Mouse (Mus musculus) neural tube, embryonic 13.5 days (tissue): ENCODE data around the gene Lmo2. TPM values are rescaled to one million over a fixed set of nuclear protein-coding genes. Genes with fewer than 3 reads are reported as not detected.

Experiments used
- ATAC-seq: fragments of 200-750 bp; cut with Nextera tagmentation; 2 replicates; pipeline ENCODE4 v1.8.0; 2017; ENCODE audit warnings: low read depth, mild to moderate bottlenecking, moderate TSS enrichment, moderate library complexity
- H3K27ac ChIP-seq: fragments of 300-500 bp; sonication (generic); replicated peaks from 2 replicates; pipeline ENCODE4 v1.5.1; 2015; ENCODE audit warnings: moderate library complexity, mild to moderate bottlenecking, inconsistent platforms
- H3K27me3 ChIP-seq: fragments of 300-500 bp; sonication (generic); 2 replicates; pipeline ENCODE4 v1.6.1; 2015; ENCODE audit warnings: mild to moderate bottlenecking, inconsistent platforms
- H3K36me3 ChIP-seq: fragments of 300-500 bp; sonication (generic); 2 replicates; pipeline ENCODE4 v1.6.1; 2015; ENCODE audit warnings: mild to moderate bottlenecking, inconsistent platforms
- H3K4me1 ChIP-seq: fragments of 300-500 bp; sonication (generic); replicated peaks from 2 replicates; pipeline ENCODE4 v1.6.1; 2015; ENCODE audit warnings: inconsistent platforms
- H3K4me2 ChIP-seq: fragments of 300-500 bp; sonication (generic); 2 replicates; pipeline ENCODE4 v1.6.1; 2015; ENCODE audit warnings: inconsistent platforms, mild to moderate bottlenecking, moderate library complexity
- H3K4me3 ChIP-seq: fragments of 300-500 bp; sonication (generic); 2 replicates; pipeline ENCODE4 v1.5.1; 2015; ENCODE audit warnings: mild to moderate bottlenecking, inconsistent platforms
- H3K9ac ChIP-seq: fragments of 300-500 bp; sonication (generic); 2 replicates; pipeline ENCODE4 v1.6.1; 2015; ENCODE audit warnings: moderate library complexity, mild to moderate bottlenecking, inconsistent platforms
- H3K9me3 ChIP-seq: fragments of 300-500 bp; sonication (generic); 2 replicates; pipeline ENCODE4 v1.6.1; 2016; ENCODE audit warnings: inconsistent platforms
- WGBS: fragments of 180-500 bp; shearing (Covaris S2); methylation state at CpG from one replicate; pipeline ENCODE4 v1.1.7; 2015; 5-methylcytosine and 5-hydroxymethylcytosine counted together
- polyA plus RNA-seq: library from polyadenylated mRNA; unstranded; fragments of >200 nt; fragmentation: Nextera tagmentation; extraction: Ambion mirVana; gene quantifications from 2 replicates; pipeline ENCODE4 v1.2.1, GENCODE M21; 2015

Gene Lmo2
- polyA plus RNA-seq, 1 experiment from 2014 or later, result 59.2 TPM

DNA sequence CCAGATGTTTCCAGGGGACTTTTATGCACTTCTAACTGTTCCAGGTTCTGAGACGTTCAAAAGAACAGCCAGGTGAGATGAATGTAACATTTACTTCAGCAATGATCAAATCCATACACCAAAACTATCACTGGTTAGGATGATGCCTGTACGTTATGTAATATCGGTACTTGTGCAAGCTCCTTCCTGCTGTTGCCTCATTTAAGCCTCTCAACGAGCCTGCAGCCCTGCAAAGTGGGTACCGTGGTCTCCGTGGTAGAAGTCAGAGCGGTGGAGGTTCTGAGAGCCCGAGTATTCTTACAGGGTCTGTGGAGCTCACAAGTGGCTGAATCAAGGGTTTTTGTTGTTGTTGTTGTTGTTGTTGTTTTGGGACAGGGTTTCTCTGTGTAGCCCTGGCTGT, 10.9 kb upstream of the Lmo2 start:
- no peak for ATAC-seq
- no peaks in the 10 kb centered on the region for H3K36me3 ChIP-seq
- no peak overlapping the region for H3K4me3 ChIP-seq
- no peaks in the 10 kb centered on the region for H3K27me3 ChIP-seq
- no peak overlapping the region for H3K27ac ChIP-seq
- H3K9me3 ChIP-seq, result no peaks in the 10 kb centered on the region
- no peak overlapping the region for H3K9ac ChIP-seq
- WGBS, result 79% methylated on average over 8 of the region's 8 CpGs
- H3K4me2 ChIP-seq, result no peak overlapping the region
- H3K4me1 ChIP-seq, result peaks cover 29% of the 10 kb centered on the region

DNA sequence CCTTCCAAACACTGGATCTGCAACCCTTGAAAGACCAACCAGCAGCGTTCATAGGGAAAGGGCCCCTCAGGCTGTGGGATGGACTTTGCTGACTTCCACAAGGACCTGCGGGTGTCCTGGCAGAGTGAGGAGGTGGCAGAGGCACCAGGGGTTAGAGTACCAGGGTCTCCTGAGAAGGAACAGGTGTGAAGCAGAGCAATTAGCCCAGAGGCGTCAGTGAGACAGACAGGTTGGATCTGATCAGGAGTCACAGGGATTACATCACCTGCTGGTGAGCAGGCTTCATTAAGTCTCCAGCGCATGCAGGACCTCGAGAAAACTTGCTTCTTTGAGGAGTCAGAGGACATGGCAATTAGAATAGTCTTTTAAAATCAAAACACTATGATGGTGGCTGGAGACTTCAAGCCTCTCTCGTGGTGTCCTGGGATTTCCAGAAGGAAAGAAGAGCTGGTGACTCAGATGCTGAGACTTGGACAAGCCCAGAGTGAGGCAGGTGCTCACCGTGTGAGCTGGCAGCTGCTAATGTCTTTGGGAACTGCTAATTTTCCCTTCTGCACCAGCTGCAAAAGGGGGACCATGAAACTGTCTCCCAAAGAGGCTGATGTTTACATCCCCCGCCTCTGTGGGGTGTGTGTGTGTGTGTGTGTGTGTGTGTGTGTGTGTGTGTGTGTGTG, 9.7 kb upstream of the Lmo2 start:
- Histone ChIP-seq H3K4me1 (peaks cover 29% of the 10 kb centered on the region), H3K4me2 (no peak overlapping the region), H3K36me3 (no peaks in the 10 kb centered on the region), H3K27me3 (no peaks in the 10 kb centered on the region), H3K9ac (no peak overlapping the region), H3K9me3 (no peaks in the 10 kb centered on the region), H3K27ac (no peak overlapping the region), H3K4me3 (no peak overlapping the region)
- WGBS, result 63% methylated on average over 8 of the region's 8 CpGs
- peak; percentile 40; the same call in 1 of the 2 replicates for ATAC-seq

- no peaks in the 10 kb centered on the region for H3K27me3 ChIP-seq
- H3K4me1 ChIP-seq, result peaks cover 7% of the 10 kb centered on the region
- no peak overlapping the region for H3K4me2 ChIP-seq
- no peaks in the 10 kb centered on the region for H3K9me3 ChIP-seq
- H3K9ac ChIP-seq, result no peak overlapping the region
- 93% methylated on average over 6 of the region's 6 CpGs for WGBS
- ATAC-seq, result no peak
- H3K4me3 ChIP-seq, result no peak overlapping the region
- H3K27ac ChIP-seq, result no peak overlapping the region
- no peaks in the 10 kb centered on the region for H3K36me3 ChIP-seq
Observed at GRCm38 (mm10) chr2:103953050-103953835, 4.5 kb upstream of the Lmo2 start.

- no peaks in the 10 kb centered on the region for H3K36me3 ChIP-seq
- H3K27me3 ChIP-seq, result no peaks in the 10 kb centered on the region
- no peak for ATAC-seq
- no peak overlapping the region for H3K27ac ChIP-seq
- H3K4me2 ChIP-seq, result no peak overlapping the region
- no peaks in the 10 kb centered on the region for H3K4me1 ChIP-seq
- H3K9ac ChIP-seq, result no peak overlapping the region
- no peaks in the 10 kb centered on the region for H3K9me3 ChIP-seq
- no peak overlapping the region for H3K4me3 ChIP-seq
- WGBS, result 89% methylated on average over 3 of the region's 3 CpGs
Observed at GRCm38 (mm10) chr2:103955714-103956113, 2.1 kb upstream of the Lmo2 start.

GRCm38 (mm10) chr2:103956867-103957266, 919 bp upstream of the Lmo2 start:
- 88% methylated on average over 6 of the region's 6 CpGs for WGBS
- no peaks in the 10 kb centered on the region for H3K9me3 ChIP-seq
- H3K4me3 ChIP-seq, result no peak overlapping the region
- no peaks in the 10 kb centered on the region for H3K4me1 ChIP-seq
- no peak overlapping the region for H3K27ac ChIP-seq
- no peaks in the 10 kb centered on the region for H3K36me3 ChIP-seq
- H3K4me2 ChIP-seq, result no peak overlapping the region
- H3K9ac ChIP-seq, result no peak overlapping the region
- no peak for ATAC-seq
- H3K27me3 ChIP-seq, result no peaks in the 10 kb centered on the region

DNA sequence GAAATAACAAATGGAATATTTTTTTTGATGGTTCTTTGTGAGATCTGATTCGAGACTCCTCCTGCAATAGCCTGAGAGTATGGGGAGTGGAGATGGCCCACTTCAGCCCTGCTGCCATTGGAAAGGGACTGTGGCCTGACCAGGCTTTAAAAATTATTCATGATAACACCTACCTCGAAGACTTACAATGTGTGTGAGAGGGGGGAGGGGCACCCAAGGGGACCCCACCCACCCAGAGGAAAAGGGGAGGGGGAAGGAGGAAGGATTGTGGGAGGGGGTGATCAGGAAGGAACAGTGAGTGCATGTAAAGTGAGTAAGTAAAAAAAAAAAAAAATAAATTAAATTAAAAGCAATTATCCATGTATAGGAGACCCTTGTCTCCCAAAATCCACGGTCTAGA, 848 bp downstream of the Lmo2 start:
- Histone ChIP-seq H3K36me3 (no peaks in the 10 kb centered on the region), H3K4me2 (no peak overlapping the region), H3K27ac (no peak overlapping the region), H3K27me3 (no peaks in the 10 kb centered on the region), H3K9me3 (no peaks in the 10 kb centered on the region), H3K4me1 (no peaks in the 10 kb centered on the region), H3K9ac (no peak overlapping the region), H3K4me3 (no peak overlapping the region)
- 76% methylated on average over 3 of the region's 3 CpGs for WGBS
- ATAC-seq, result no peak

GRCm38 (mm10) chr2:103959066-103959465, 1.3 kb downstream of the Lmo2 start:
- ATAC-seq, result no peak
- Histone ChIP-seq H3K4me1 (no peaks in the 10 kb centered on the region), H3K27ac (no peak overlapping the region), H3K9me3 (no peaks in the 10 kb centered on the region), H3K36me3 (no peaks in the 10 kb centered on the region), H3K9ac (no peak overlapping the region), H3K27me3 (no peaks in the 10 kb centered on the region), H3K4me3 (no peak overlapping the region), H3K4me2 (no peak overlapping the region)
- WGBS, result 89% methylated on average over 5 of the region's 5 CpGs

DNA sequence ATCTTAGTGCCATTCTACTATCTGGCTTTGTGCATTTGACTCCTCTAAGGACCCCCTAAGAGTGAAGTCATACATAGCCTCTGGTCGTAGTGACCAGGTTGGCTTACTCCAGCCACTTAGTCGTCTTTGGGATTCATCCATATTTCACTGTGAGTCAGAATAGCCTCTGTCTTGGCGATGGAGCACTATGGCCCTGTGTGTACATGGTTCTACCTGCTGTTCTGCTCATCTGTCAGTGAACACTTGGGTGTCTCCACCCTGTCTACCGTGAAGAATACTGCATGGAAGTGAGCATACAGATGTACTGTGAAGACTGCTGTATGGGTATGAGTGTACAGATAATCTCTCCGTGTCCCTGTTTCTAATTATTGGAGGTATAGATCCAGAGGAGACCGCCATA, 1.8 kb downstream of the Lmo2 start:
- H3K36me3 ChIP-seq, result no peaks in the 10 kb centered on the region
- H3K4me3 ChIP-seq, result no peak overlapping the region
- H3K27ac ChIP-seq, result no peak overlapping the region
- no peaks in the 10 kb centered on the region for H3K4me1 ChIP-seq
- no peaks in the 10 kb centered on the region for H3K27me3 ChIP-seq
- H3K9me3 ChIP-seq, result no peaks in the 10 kb centered on the region
- 92% methylated on average over 6 of the region's 6 CpGs for WGBS
- H3K4me2 ChIP-seq, result no peak overlapping the region
- ATAC-seq, result no peak
- no peak overlapping the region for H3K9ac ChIP-seq

DNA sequence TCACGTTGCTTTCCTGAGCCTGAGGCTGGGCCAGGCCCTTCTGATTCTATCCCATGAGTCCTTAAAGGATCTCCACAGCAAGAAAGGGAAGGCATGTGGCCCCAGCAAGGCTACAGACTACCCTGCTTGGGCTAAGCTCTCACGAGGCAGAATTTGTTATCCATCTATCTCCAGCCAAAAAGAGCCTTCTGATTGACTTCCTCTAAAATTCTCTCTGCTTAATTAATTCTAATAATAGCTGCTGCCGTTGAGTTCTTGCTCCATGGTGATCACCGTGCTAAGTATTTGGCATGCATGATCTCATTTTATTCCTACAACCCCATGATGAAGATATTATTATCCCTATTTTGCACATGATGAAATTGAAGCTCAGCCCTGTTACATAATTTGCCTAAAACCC, 4.6 kb downstream of the Lmo2 start:
- no peak overlapping the region for H3K4me2 ChIP-seq
- no peak overlapping the region for H3K4me3 ChIP-seq
- ATAC-seq, result no peak
- WGBS, result 66% methylated on average over 4 of the region's 4 CpGs
- no peaks in the 10 kb centered on the region for H3K4me1 ChIP-seq
- no peak overlapping the region for H3K9ac ChIP-seq
- no peaks in the 10 kb centered on the region for H3K27me3 ChIP-seq
- no peaks in the 10 kb centered on the region for H3K9me3 ChIP-seq
- no peak overlapping the region for H3K27ac ChIP-seq
- no peaks in the 10 kb centered on the region for H3K36me3 ChIP-seq

GRCm38 (mm10) chr2:103965391-103965790, 7.6 kb downstream of the Lmo2 start:
- Histone ChIP-seq H3K9me3 (no peaks in the 10 kb centered on the region), H3K9ac (no peak overlapping the region), H3K27me3 (peaks cover 8% of the 10 kb centered on the region; the same call in 1 of the 2 replicates), H3K4me1 (peaks cover 12% of the 10 kb centered on the region), H3K36me3 (no peaks in the 10 kb centered on the region), H3K27ac (no peak overlapping the region), H3K4me2 (no peak overlapping the region), H3K4me3 (no peak overlapping the region)
- 92% methylated on average over 3 of the region's 3 CpGs for WGBS
- ATAC-seq, result no peak

DNA sequence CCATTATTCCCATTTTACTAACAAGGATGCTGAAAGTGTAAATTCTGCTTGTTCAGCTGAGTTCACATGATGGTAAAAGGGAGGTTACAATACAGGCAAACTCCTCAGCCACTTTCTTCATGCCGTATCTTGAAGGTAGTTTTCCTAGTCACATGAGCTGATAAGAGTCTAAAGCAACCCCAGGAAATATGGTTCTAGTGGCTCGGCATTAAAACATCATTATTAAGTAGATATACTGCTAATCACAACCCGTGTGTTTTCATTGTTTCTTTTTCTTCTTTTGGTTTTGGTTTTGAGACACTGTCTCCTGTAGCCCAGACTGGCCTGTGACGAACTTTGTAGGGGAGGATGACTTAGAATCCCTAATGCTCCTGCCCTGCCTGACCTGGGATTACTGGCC, 10.4 kb downstream of the Lmo2 start:
- H3K4me1 ChIP-seq, result peaks cover 30% of the 10 kb centered on the region
- H3K4me3 ChIP-seq, result no peak overlapping the region
- ATAC-seq, result no peak
- no peak overlapping the region for H3K27ac ChIP-seq
- H3K9ac ChIP-seq, result no peak overlapping the region
- H3K36me3 ChIP-seq, result peaks cover 3% of the 10 kb centered on the region; the same call in 1 of the 2 replicates
- H3K4me2 ChIP-seq, result no peak overlapping the region
- no peaks in the 10 kb centered on the region for H3K9me3 ChIP-seq
- 82% methylated on average over 4 of the region's 4 CpGs for WGBS
- peaks cover 31% of the 10 kb centered on the region for H3K27me3 ChIP-seq

GRCm38 (mm10) chr2:103968919-103969436, 11.2 kb downstream of the Lmo2 start:
- peak overlapping the region; percentile 97 for H3K27ac ChIP-seq
- 22% methylated on average over 10 of the region's 10 CpGs for WGBS
- peak overlapping the region; percentile 76 for H3K4me3 ChIP-seq

More at GRCm38 (mm10) chr2:103968919-103969436, 11.2 kb downstream of the Lmo2 start:
- peaks cover 32% of the 10 kb centered on the region for H3K27me3 ChIP-seq
- H3K9me3 ChIP-seq, result no peaks in the 10 kb centered on the region
- ATAC-seq, result no peak
- peak overlapping the region; percentile 75 for H3K4me2 ChIP-seq
- H3K36me3 ChIP-seq, result peaks cover 4% of the 10 kb centered on the region; the same call in 1 of the 2 replicates
- peak overlapping the region; percentile 95 for H3K9ac ChIP-seq
- H3K4me1 ChIP-seq, result peaks cover 30% of the 10 kb centered on the region
